Mouse (Mus musculus): ENCODE measurements at regions not wholly inside any gene's neighbourhood (a gene's known extent, or its start where the extent isn't known, plus 50 kb on each side); places are given as distances from the start of the nearest gene placed in this dataset.

- Histone ChIP-seq H3K9me3 (replicated peaks; ENCODE audit: control insufficient read depth, low read length) (no peaks in the 10 kb centered on the region), H3K27ac (ENCODE audit: low read length) (no peak overlapping the region), H3K4me1 (ENCODE audit: control insufficient read depth, low read depth, low read length) (no peaks in the 10 kb centered on the region; the same call in 1 of the 2 replicates), H3K36me3 (ENCODE audit: control insufficient read depth, insufficient read depth) (no peaks in the 10 kb centered on the region), H3K27me3 (ENCODE audit: control insufficient read depth, insufficient read depth, low read depth, low read length) (no peaks in the 10 kb centered on the region), H3K4me2 (ENCODE audit: low read depth, low read length) (no peak overlapping the region), H3K9ac (ENCODE audit: low read depth, low read length) (no peak overlapping the region), H3K4me3 (ENCODE audit: low read depth, low read length) (no peak overlapping the region)
- 72% methylated on average over 16 of the region's 16 CpGs for WGBS (ENCODE audit: insufficient replicate concordance)
- ATAC-seq (ENCODE audit: low read depth), result no peak
These were observed 73.6 kb upstream of the Bod1 start for GRCm38 (mm10) chr11:31745028-31745865.

- Histone ChIP-seq H3K4me2 (ENCODE audit: low read depth, low read length) (no peak overlapping the region), H3K9me3 (replicated peaks; ENCODE audit: control insufficient read depth, low read length) (no peaks in the 10 kb centered on the region), H3K9ac (ENCODE audit: low read depth, low read length) (no peak overlapping the region), H3K4me1 (ENCODE audit: control insufficient read depth, low read depth, low read length) (peaks cover 3% of the 10 kb centered on the region), H3K4me3 (ENCODE audit: low read depth, low read length) (no peak overlapping the region), H3K27me3 (ENCODE audit: control insufficient read depth, insufficient read depth, low read depth, low read length) (no peaks in the 10 kb centered on the region), H3K27ac (ENCODE audit: low read length) (no peak overlapping the region), H3K36me3 (ENCODE audit: control insufficient read depth, insufficient read depth) (no peaks in the 10 kb centered on the region)
- WGBS (ENCODE audit: insufficient replicate concordance), result 64% methylated on average over 5 of the region's 5 CpGs
- no peak for ATAC-seq (ENCODE audit: low read depth)
These were observed 74.2 kb upstream of the Bod1 start for GRCm38 (mm10) chr11:31745866-31746248.

DNA sequence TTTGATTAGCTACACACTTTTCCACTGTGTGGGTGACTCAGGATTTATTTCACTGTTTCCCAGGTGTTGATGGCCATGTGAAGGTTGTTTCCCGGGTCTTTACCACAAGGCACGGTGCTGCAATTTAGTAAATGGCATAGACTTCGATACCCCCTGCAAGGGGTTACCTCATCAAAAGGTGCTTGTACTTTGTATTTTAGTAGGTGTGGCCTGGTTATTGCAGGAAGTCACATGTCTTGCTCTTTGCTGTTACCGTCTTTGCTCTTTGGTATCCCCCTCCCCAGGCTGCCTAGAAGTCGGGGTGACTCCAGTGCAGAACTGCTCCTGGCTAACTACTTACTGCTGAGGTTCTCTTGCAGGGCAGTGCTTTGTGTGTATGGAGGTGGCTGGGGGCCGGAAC, 74.8 kb upstream of the Bod1 start:
- H3K27ac ChIP-seq (ENCODE audit: low read length), result no peak overlapping the region
- peaks cover 10% of the 10 kb centered on the region for H3K4me1 ChIP-seq (ENCODE audit: control insufficient read depth, low read depth, low read length)
- no peak overlapping the region for H3K4me3 ChIP-seq (ENCODE audit: low read depth, low read length)
- no peak for ATAC-seq (ENCODE audit: low read depth)
- H3K9ac ChIP-seq (ENCODE audit: low read depth, low read length), result no peak overlapping the region
- no peaks in the 10 kb centered on the region for H3K9me3 ChIP-seq (replicated peaks; ENCODE audit: control insufficient read depth, low read length)
- H3K27me3 ChIP-seq (ENCODE audit: control insufficient read depth, insufficient read depth, low read depth, low read length), result no peaks in the 10 kb centered on the region
- WGBS (ENCODE audit: insufficient replicate concordance), result 53% methylated on average over 6 of the region's 6 CpGs
- no peak overlapping the region for H3K4me2 ChIP-seq (ENCODE audit: low read depth, low read length)
- no peaks in the 10 kb centered on the region for H3K36me3 ChIP-seq (ENCODE audit: control insufficient read depth, insufficient read depth)

DNA sequence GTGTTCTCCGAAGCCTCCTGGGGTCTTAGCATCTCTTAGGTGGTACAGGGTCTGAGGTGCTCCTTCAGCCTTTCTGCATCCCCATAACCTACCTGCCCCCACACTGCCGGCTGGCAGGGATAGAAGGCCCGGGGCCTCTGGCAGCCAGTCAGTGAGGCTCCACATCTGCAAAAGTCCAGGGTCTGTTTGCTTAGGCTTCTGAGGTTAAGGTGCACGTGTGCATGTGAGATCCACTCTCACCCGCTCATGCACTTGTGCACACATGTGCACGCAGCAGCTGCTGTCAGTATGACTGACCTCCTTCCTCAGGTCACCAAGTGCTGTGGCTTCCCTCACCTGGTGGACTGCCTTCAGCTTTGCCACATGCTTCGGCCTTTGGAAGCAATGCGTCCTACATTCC, 75.3 kb upstream of the Bod1 start:
- Histone ChIP-seq H3K9ac (ENCODE audit: low read depth, low read length) (no peak overlapping the region), H3K36me3 (ENCODE audit: control insufficient read depth, insufficient read depth) (no peaks in the 10 kb centered on the region), H3K4me3 (ENCODE audit: low read depth, low read length) (no peak overlapping the region), H3K4me2 (ENCODE audit: low read depth, low read length) (no peak overlapping the region), H3K27me3 (ENCODE audit: control insufficient read depth, insufficient read depth, low read depth, low read length) (no peaks in the 10 kb centered on the region), H3K9me3 (replicated peaks; ENCODE audit: control insufficient read depth, low read length) (no peaks in the 10 kb centered on the region), H3K27ac (ENCODE audit: low read length) (no peak overlapping the region), H3K4me1 (ENCODE audit: control insufficient read depth, low read depth, low read length) (peaks cover 14% of the 10 kb centered on the region)
- peak; percentile 68 for ATAC-seq (ENCODE audit: low read depth)
- 58% methylated on average over 8 of the region's 8 CpGs for WGBS (ENCODE audit: insufficient replicate concordance)

- H3K4me2 ChIP-seq (ENCODE audit: low read depth, low read length), result no peak overlapping the region
- H3K9me3 ChIP-seq (replicated peaks; ENCODE audit: control insufficient read depth, low read length), result no peaks in the 10 kb centered on the region
- no peak overlapping the region for H3K4me3 ChIP-seq (ENCODE audit: low read depth, low read length)
- no peaks in the 10 kb centered on the region for H3K27me3 ChIP-seq (ENCODE audit: control insufficient read depth, insufficient read depth, low read depth, low read length)
- H3K4me1 ChIP-seq (ENCODE audit: control insufficient read depth, low read depth, low read length), result peaks cover 15% of the 10 kb centered on the region
- ATAC-seq (ENCODE audit: low read depth), result no peak
- no peak overlapping the region for H3K27ac ChIP-seq (ENCODE audit: low read length)
- WGBS (ENCODE audit: insufficient replicate concordance), result 60% methylated on average over 5 of the region's 5 CpGs
- H3K9ac ChIP-seq (ENCODE audit: low read depth, low read length), result no peak overlapping the region
- H3K36me3 ChIP-seq (ENCODE audit: control insufficient read depth, insufficient read depth), result no peaks in the 10 kb centered on the region
These were observed 76.7 kb upstream of the Bod1 start for GRCm38 (mm10) chr11:31748275-31748815.

DNA sequence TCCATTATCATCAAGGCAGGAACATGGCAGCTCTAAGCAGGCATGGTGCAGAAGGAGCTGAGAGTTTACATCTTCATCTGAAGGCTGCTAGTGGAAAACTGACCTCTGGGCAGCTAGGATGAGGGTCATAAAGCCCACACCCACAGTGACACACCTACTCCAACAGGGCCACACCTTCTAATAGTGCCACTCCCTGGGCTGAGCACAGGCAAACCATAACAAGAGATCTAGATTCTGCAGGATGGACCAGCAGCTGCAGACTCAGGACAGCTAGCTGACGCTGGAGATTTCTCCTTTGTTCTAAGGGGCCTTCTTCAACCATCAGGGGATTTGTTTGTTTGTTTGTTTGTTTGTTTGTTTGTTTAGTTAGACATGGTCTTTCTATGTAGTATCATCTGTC, 79.6 kb upstream of the Bod1 start:
- WGBS (ENCODE audit: insufficient replicate concordance), result 75% methylated on average over 1 of the region's 1 CpGs
- Histone ChIP-seq H3K27ac (ENCODE audit: low read length) (no peak overlapping the region), H3K4me1 (ENCODE audit: control insufficient read depth, low read depth, low read length) (peaks cover 15% of the 10 kb centered on the region), H3K27me3 (ENCODE audit: control insufficient read depth, insufficient read depth, low read depth, low read length) (no peaks in the 10 kb centered on the region), H3K9me3 (replicated peaks; ENCODE audit: control insufficient read depth, low read length) (no peaks in the 10 kb centered on the region), H3K36me3 (ENCODE audit: control insufficient read depth, insufficient read depth) (no peaks in the 10 kb centered on the region), H3K4me2 (ENCODE audit: low read depth, low read length) (no peak overlapping the region), H3K9ac (ENCODE audit: low read depth, low read length) (no peak overlapping the region), H3K4me3 (ENCODE audit: low read depth, low read length) (no peak overlapping the region)
- peak; percentile 50; the same call in 1 of the 2 replicates for ATAC-seq (ENCODE audit: low read depth)

DNA sequence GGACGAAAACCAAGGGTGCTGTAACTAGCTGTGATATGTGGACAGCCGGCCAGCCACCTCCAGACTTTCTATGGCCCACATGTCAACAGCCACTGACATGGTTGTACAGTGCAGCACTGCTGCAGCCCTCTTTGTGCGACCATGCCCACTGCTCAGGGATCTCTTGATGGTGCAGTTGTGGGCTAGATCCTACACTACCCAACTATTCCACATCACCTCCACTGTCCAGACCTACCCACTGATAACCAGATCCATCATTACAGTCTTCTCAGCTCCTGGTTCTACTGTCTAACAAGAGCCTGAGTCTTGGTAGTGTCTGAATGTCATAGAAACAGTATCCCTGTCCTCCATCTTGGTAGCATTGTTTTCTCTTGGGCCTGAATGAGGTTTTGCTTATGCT, 81.5 kb upstream of the Bod1 start:
- Histone ChIP-seq H3K36me3 (ENCODE audit: control insufficient read depth, insufficient read depth) (no peaks in the 10 kb centered on the region), H3K4me1 (ENCODE audit: control insufficient read depth, low read depth, low read length) (peaks cover 15% of the 10 kb centered on the region), H3K9ac (ENCODE audit: low read depth, low read length) (no peak overlapping the region), H3K9me3 (replicated peaks; ENCODE audit: control insufficient read depth, low read length) (no peaks in the 10 kb centered on the region), H3K4me2 (ENCODE audit: low read depth, low read length) (no peak overlapping the region), H3K27me3 (ENCODE audit: control insufficient read depth, insufficient read depth, low read depth, low read length) (no peaks in the 10 kb centered on the region), H3K27ac (ENCODE audit: low read length) (no peak overlapping the region), H3K4me3 (ENCODE audit: low read depth, low read length) (no peak overlapping the region)
- no peak for ATAC-seq (ENCODE audit: low read depth)
- 61% methylated on average over 3 of the region's 3 CpGs for WGBS (ENCODE audit: insufficient replicate concordance)

GRCm38 (mm10) chr11:31753711-31754161, 82.1 kb upstream of the Bod1 start:
- no peak overlapping the region for H3K4me2 ChIP-seq (ENCODE audit: low read depth, low read length)
- ATAC-seq (ENCODE audit: low read depth), result no peak
- H3K9me3 ChIP-seq (replicated peaks; ENCODE audit: control insufficient read depth, low read length), result no peaks in the 10 kb centered on the region

DNA sequence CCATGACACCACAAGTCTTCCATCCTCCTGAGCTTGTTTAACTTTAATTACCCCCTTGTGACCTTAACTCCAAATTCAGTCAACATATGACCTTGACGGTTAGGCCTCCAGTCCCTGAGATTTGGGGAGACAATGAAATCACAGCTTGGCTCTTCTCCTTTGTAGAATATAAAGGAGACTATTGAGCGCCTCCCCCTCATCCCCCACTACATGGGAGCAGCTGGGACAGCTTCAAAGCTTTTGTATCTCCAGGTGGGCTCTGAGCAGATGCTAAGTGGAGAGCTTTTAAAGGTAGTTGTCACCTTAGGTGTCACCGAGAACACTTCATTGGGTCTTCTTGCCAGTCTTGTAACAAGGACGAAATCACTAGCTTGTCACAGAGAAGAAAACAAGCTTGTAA, 82.7 kb upstream of the Bod1 start:
- WGBS (ENCODE audit: insufficient replicate concordance), result 68% methylated on average over 4 of the region's 4 CpGs
- Histone ChIP-seq H3K27ac (ENCODE audit: low read length) (no peak overlapping the region), H3K4me3 (ENCODE audit: low read depth, low read length) (no peak overlapping the region), H3K27me3 (ENCODE audit: control insufficient read depth, insufficient read depth, low read depth, low read length) (no peaks in the 10 kb centered on the region; the same call in 1 of the 2 replicates), H3K9ac (ENCODE audit: low read depth, low read length) (no peak overlapping the region), H3K4me1 (ENCODE audit: control insufficient read depth, low read depth, low read length) (peaks cover 15% of the 10 kb centered on the region), H3K36me3 (ENCODE audit: control insufficient read depth, insufficient read depth) (no peaks in the 10 kb centered on the region), H3K9me3 (replicated peaks; ENCODE audit: control insufficient read depth, low read length) (no peaks in the 10 kb centered on the region), H3K4me2 (ENCODE audit: low read depth, low read length) (no peak overlapping the region)
- ATAC-seq (ENCODE audit: low read depth), result no peak

More at GRCm38 (mm10) chr11:31753711-31754161, 82.1 kb upstream of the Bod1 start:
- no peaks in the 10 kb centered on the region; the same call in 1 of the 2 replicates for H3K27me3 ChIP-seq (ENCODE audit: control insufficient read depth, insufficient read depth, low read depth, low read length)
- no peak overlapping the region for H3K9ac ChIP-seq (ENCODE audit: low read depth, low read length)
- H3K36me3 ChIP-seq (ENCODE audit: control insufficient read depth, insufficient read depth), result no peaks in the 10 kb centered on the region
- no peak overlapping the region for H3K4me3 ChIP-seq (ENCODE audit: low read depth, low read length)
- peaks cover 15% of the 10 kb centered on the region for H3K4me1 ChIP-seq (ENCODE audit: control insufficient read depth, low read depth, low read length)
- no peak overlapping the region for H3K27ac ChIP-seq (ENCODE audit: low read length)
- 45% methylated on average over 5 of the region's 5 CpGs for WGBS (ENCODE audit: insufficient replicate concordance)

Data from liver, embryonic 16.5 days (tissue).